Mouse (Mus musculus) hindbrain, embryonic 13.5 days (tissue): ENCODE results near the gene Garnl3. TPM values are rescaled to one million over a fixed set of nuclear protein-coding genes. Genes with fewer than 3 reads are reported as not detected.

Experiments used
- ATAC-seq: fragments of 200-750 bp; cut with Nextera tagmentation; 2 replicates; pipeline ENCODE4 v1.8.0; 2017; ENCODE audit warnings: moderate TSS enrichment; ENCODE audit not compliant: low FRiP score
- H3K27ac ChIP-seq: fragments of 300-500 bp; sonication (generic); 2 replicates; pipeline ENCODE4 v1.5.1; 2015; ENCODE audit warnings: inconsistent platforms, mild to moderate bottlenecking, moderate library complexity
- H3K27me3 ChIP-seq: fragments of 300-500 bp; sonication (generic); 2 replicates; pipeline ENCODE4 v1.6.1; 2015; ENCODE audit warnings: mild to moderate bottlenecking, inconsistent platforms
- H3K36me3 ChIP-seq: fragments of 300-500 bp; sonication (generic); 2 replicates; pipeline ENCODE4 v1.6.1; 2015; ENCODE audit warnings: mild to moderate bottlenecking, inconsistent platforms
- H3K4me1 ChIP-seq: fragments of 300-500 bp; sonication (generic); replicated peaks from 2 replicates; pipeline ENCODE4 v1.6.1; 2015; ENCODE audit warnings: inconsistent platforms
- H3K4me2 ChIP-seq: fragments of 300-500 bp; sonication (generic); 2 replicates; pipeline ENCODE4 v1.6.1; 2015; ENCODE audit warnings: inconsistent platforms, mild to moderate bottlenecking, moderate library complexity
- H3K4me3 ChIP-seq: fragments of 300-500 bp; sonication (generic); 2 replicates; pipeline ENCODE4 v1.5.1; 2015; ENCODE audit warnings: mild to moderate bottlenecking, inconsistent platforms
- H3K9ac ChIP-seq: fragments of 300-500 bp; sonication (generic); 2 replicates; pipeline ENCODE4 v1.6.1; 2015; ENCODE audit warnings: mild to moderate bottlenecking, inconsistent platforms
- H3K9me3 ChIP-seq: fragments of 300-500 bp; sonication (generic); 2 replicates; pipeline ENCODE4 v1.6.1; 2016; ENCODE audit warnings: inconsistent platforms
- WGBS: fragments of 180-500 bp; shearing (Covaris S2); methylation state at CpG from one replicate; pipeline ENCODE4 v1.1.7; 2015; 5-methylcytosine and 5-hydroxymethylcytosine counted together
- polyA plus RNA-seq: library from polyadenylated mRNA; unstranded; fragments of >200 nt; fragmentation: Nextera tagmentation; extraction: Ambion mirVana; gene quantifications from 2 replicates; pipeline ENCODE4 v1.2.1, GENCODE M21; 2015

Gene Garnl3
- polyA plus RNA-seq, 1 experiment from 2014 or later, result 36.6 TPM

DNA sequence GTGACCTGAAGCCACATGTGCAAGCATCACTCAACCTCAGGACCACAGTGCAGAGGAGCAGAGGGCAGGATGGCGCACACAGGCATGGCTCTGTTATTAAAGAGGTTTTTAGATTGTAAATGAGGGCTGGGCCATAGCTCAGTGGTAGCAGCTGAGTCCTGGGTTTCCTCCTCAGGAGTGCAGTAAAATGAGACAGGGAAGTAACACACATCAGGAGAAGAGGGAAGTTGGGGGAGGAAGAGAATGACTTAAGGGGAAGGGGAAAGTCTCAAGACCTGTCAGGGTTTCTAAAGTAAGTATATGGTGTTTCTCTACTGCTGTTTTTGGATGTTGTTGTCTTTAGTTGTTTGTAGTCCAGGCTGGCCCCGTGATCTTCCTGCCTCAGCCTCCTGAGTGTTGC, 7.0 kb upstream of the Garnl3 start:
- Histone ChIP-seq H3K9me3 (no peaks in the 10 kb centered on the region), H3K27ac (no peak overlapping the region), H3K36me3 (peaks cover 50% of the 10 kb centered on the region), H3K4me1 (no peaks in the 10 kb centered on the region), H3K9ac (no peak overlapping the region), H3K4me3 (no peak overlapping the region), H3K4me2 (no peak overlapping the region), H3K27me3 (0 out of 2 replicates have a peak, but pooled peaks cover 6% of the 10 kb centered on the region)
- no peak for ATAC-seq
- 92% methylated on average over 2 of the region's 2 CpGs for WGBS

- 88% methylated on average over 4 of the region's 4 CpGs for WGBS
- ATAC-seq, result no peak
Observed at GRCm38 (mm10) chr2:33137731-33138130, 6.3 kb upstream of the Garnl3 start.

DNA sequence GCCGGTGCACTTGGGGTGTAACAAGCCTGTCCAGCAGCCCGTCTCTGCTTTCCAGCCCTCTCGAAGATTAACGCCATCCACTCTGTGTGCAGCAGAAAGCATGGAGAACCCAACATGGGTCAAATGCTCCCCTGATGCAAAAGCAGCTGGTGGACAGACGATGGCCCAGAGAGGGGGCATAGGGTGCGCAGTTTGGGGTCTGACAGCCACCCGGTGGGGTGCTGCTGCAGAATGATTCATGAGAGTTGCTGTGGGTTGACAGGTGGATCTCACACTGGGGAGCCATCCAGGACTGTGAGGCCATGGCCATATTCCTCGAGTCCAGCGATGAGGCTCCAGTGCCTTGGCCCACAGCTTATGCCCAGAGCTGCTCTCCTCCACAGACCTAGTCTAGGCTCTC, 5.8 kb upstream of the Garnl3 start:
- Histone ChIP-seq H3K9me3 (no peaks in the 10 kb centered on the region), H3K4me3 (no peak overlapping the region), H3K36me3 (peaks cover 38% of the 10 kb centered on the region), H3K9ac (no peak overlapping the region), H3K27ac (no peak overlapping the region), H3K27me3 (0 out of 2 replicates have a peak, but pooled peaks cover 12% of the 10 kb centered on the region), H3K4me2 (no peak overlapping the region), H3K4me1 (peaks cover 7% of the 10 kb centered on the region; the same call in 1 of the 2 replicates)
- no peak for ATAC-seq
- WGBS, result 90% methylated on average over 9 of the region's 9 CpGs

More at GRCm38 (mm10) chr2:33137731-33138130, 6.3 kb upstream of the Garnl3 start:
- Histone ChIP-seq H3K9me3 (no peaks in the 10 kb centered on the region), H3K4me2 (no peak overlapping the region), H3K36me3 (peaks cover 42% of the 10 kb centered on the region), H3K4me1 (0 out of 2 replicates have a peak, but pooled peaks cover 2% of the 10 kb centered on the region), H3K9ac (no peak overlapping the region), H3K4me3 (no peak overlapping the region), H3K27me3 (0 out of 2 replicates have a peak, but pooled peaks cover 8% of the 10 kb centered on the region), H3K27ac (no peak overlapping the region)

GRCm38 (mm10) chr2:33136366-33136765, 4.9 kb upstream of the Garnl3 start:
- 92% methylated on average over 6 of the region's 6 CpGs for WGBS
- Histone ChIP-seq H3K4me2 (no peak overlapping the region), H3K27ac (no peak overlapping the region), H3K4me1 (peaks cover 13% of the 10 kb centered on the region; the same call in 1 of the 2 replicates), H3K9ac (no peak overlapping the region), H3K27me3 (0 out of 2 replicates have a peak, but pooled peaks cover 16% of the 10 kb centered on the region), H3K9me3 (no peaks in the 10 kb centered on the region), H3K4me3 (no peak overlapping the region), H3K36me3 (peaks cover 38% of the 10 kb centered on the region)
- ATAC-seq, result no peak

DNA sequence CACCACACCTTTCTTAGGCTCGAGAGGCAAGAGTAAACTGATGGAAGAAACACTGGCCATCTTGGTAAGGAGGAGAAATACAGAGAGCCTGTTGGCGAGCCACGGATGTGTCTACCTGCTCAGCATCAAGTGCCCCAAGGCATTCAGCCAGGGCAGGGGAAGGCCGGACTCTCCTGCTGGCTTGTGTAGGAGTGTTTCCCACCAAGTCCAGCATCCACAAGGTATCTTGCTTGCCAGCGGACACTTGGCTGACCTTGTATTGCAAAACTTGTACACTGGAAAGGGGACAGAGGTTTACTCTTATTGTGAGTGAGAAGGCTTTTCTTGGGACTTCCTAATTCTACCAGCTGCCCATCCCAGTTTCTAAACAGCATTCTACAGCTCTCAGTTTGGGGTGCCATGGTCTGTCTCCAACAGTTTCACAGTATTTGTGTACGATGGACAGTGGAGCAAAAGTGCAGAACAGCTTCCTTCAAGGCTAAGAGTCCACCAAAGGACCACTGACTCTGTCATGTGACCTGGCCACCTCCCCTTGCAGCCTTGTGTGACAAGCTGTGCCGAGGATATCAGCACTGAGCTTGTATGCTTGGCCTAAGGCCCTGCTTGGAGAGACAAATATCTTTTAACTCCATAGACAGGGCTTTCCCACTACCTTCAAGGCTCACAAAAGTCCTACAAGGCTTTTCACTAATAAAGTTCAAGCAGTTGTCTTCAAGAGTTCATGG, 3.5 kb upstream of the Garnl3 start:
- Histone ChIP-seq H3K4me2 (no peak overlapping the region), H3K4me1 (peaks cover 20% of the 10 kb centered on the region), H3K36me3 (peaks cover 25% of the 10 kb centered on the region), H3K4me3 (no peak overlapping the region), H3K9me3 (no peaks in the 10 kb centered on the region), H3K27ac (no peak overlapping the region), H3K27me3 (0 out of 2 replicates have a peak, but pooled peaks cover 16% of the 10 kb centered on the region), H3K9ac (no peak overlapping the region)
- ATAC-seq, result no peak
- 84% methylated on average over 7 of the region's 7 CpGs for WGBS

- peaks cover 33% of the 10 kb centered on the region for H3K4me1 ChIP-seq
- no peak for ATAC-seq
- no peak overlapping the region for H3K4me3 ChIP-seq
- no peak overlapping the region for H3K9ac ChIP-seq
- no peak overlapping the region for H3K27ac ChIP-seq
- H3K27me3 ChIP-seq, result peaks cover 23% of the 10 kb centered on the region
- no peak overlapping the region for H3K4me2 ChIP-seq
- peaks cover 14% of the 10 kb centered on the region for H3K36me3 ChIP-seq
- WGBS, result 6% methylated on average over 7 of the region's 7 CpGs
- H3K9me3 ChIP-seq, result no peaks in the 10 kb centered on the region
Observed at GRCm38 (mm10) chr2:33132306-33132705, 852 bp upstream of the Garnl3 start.

GRCm38 (mm10) chr2:33130526-33131483, 649 bp downstream of the Garnl3 start:
- H3K27me3 ChIP-seq, result peaks cover 23% of the 10 kb centered on the region
- peak; percentile 90 for ATAC-seq
- H3K9me3 ChIP-seq, result no peaks in the 10 kb centered on the region
- H3K27ac ChIP-seq, result peak overlapping the region; percentile 52
- peak overlapping the region; percentile 83 for H3K9ac ChIP-seq
- peak overlapping the region; percentile 99 for H3K4me2 ChIP-seq
- peak overlapping the region; percentile 71 for H3K4me3 ChIP-seq
- peaks cover 33% of the 10 kb centered on the region for H3K4me1 ChIP-seq
- under 1% methylated on average over 55 of the region's 55 CpGs for WGBS
- peaks cover 2% of the 10 kb centered on the region; the same call in 1 of the 2 replicates for H3K36me3 ChIP-seq

DNA sequence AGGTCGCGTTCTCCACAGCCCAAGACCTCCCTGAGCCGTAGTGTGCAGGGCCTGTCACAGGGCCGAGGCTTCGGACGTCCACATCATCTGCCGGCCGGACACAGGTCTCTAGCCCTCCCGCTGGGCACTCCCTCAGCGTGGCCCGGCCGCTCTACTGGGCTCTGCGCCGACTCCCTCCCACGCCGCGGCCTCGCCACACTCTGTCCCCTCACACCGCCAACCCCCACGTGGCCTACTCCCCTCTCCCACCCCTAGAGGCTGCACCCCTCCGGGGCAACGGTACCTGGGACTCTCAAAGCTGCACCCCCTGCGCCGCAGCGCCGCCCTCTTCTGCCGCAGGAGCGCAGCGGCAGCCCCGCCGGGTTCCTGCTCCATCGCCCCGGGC, 1.3 kb downstream of the Garnl3 start:
- H3K4me1 ChIP-seq, result peaks cover 33% of the 10 kb centered on the region
- peak overlapping the region; percentile 83 for H3K9ac ChIP-seq
- H3K27ac ChIP-seq, result peak overlapping the region; percentile 52; the same call in 1 of the 2 replicates
- H3K27me3 ChIP-seq, result peaks cover 23% of the 10 kb centered on the region
- no peaks in the 10 kb centered on the region for H3K9me3 ChIP-seq
- peak; percentile 43 for ATAC-seq
- under 1% methylated on average over 33 of the region's 33 CpGs for WGBS
- H3K36me3 ChIP-seq, result no peaks in the 10 kb centered on the region
- peak overlapping the region; percentile 71 for H3K4me3 ChIP-seq
- H3K4me2 ChIP-seq, result peak overlapping the region; percentile 99

- WGBS, result 4% methylated on average over 10 of the region's 10 CpGs
- peak overlapping the region; percentile 83 for H3K9ac ChIP-seq
- no peak for ATAC-seq
- no peaks in the 10 kb centered on the region for H3K36me3 ChIP-seq
- peak overlapping the region; percentile 99 for H3K4me2 ChIP-seq
- H3K9me3 ChIP-seq, result no peaks in the 10 kb centered on the region
- peak overlapping the region; percentile 71 for H3K4me3 ChIP-seq
- H3K4me1 ChIP-seq, result peaks cover 33% of the 10 kb centered on the region
- H3K27ac ChIP-seq, result peak overlapping the region; percentile 52; the same call in 1 of the 2 replicates
- peaks cover 23% of the 10 kb centered on the region for H3K27me3 ChIP-seq
Observed at GRCm38 (mm10) chr2:33129696-33130095, 1.8 kb downstream of the Garnl3 start.

- 75% methylated on average over 2 of the region's 2 CpGs for WGBS
- Histone ChIP-seq H3K27me3 (peaks cover 21% of the 10 kb centered on the region), H3K4me2 (peak overlapping the region; percentile 99), H3K4me1 (peaks cover 33% of the 10 kb centered on the region), H3K27ac (no peak overlapping the region), H3K36me3 (no peaks in the 10 kb centered on the region), H3K4me3 (peak overlapping the region; percentile 71), H3K9me3 (no peaks in the 10 kb centered on the region), H3K9ac (peak overlapping the region; percentile 83)
- ATAC-seq, result no peak
Observed at GRCm38 (mm10) chr2:33129005-33129404, 2.4 kb downstream of the Garnl3 start.

DNA sequence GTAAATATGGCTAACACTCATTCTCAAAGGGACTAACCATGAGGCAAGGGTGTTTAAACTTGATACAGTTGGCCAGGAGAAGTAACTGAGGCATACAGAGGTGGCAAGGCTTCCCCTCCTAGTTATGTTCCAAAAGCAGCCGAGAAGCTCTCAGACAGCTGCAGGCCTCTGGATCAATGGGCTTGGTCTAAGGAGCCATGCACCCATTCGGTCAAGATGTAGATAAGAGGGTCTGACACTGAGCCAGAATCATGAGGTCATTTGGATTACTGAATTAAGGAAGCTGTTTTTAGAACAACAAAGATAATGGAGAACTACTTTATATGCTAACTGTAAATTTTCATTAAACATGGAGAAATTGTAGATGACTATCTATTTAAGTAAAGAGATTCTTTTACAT, 4.2 kb downstream of the Garnl3 start:
- 86% methylated on average over 2 of the region's 2 CpGs for WGBS
- Histone ChIP-seq H3K27ac (no peak overlapping the region), H3K4me1 (peaks cover 26% of the 10 kb centered on the region), H3K9me3 (no peaks in the 10 kb centered on the region), H3K4me3 (no peak overlapping the region), H3K36me3 (no peaks in the 10 kb centered on the region), H3K9ac (no peak overlapping the region), H3K4me2 (no peak overlapping the region), H3K27me3 (peaks cover 12% of the 10 kb centered on the region)
- ATAC-seq, result no peak

DNA sequence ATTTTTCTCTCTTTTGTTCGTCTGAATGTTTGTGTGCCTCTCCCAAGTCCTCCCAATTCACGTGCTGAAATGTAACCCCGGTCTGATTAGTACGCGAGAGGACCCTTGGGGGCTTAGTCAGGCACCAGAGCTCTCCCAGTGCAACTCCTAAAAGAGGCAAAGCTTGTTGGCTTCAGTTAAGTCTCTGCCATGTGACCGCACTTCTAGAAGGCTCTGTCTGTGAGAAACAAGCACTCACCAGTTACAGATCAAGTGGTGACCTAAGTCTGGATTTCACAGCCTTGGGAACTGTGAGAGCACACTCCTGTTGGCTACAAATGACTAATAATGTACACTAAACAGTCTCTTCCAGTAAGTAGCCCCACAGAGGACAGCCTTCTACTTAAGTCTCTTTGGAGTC, 8.6 kb downstream of the Garnl3 start:
- H3K9me3 ChIP-seq, result no peaks in the 10 kb centered on the region
- no peak overlapping the region for H3K27ac ChIP-seq
- no peaks in the 10 kb centered on the region for H3K27me3 ChIP-seq
- ATAC-seq, result no peak
- 77% methylated on average over 6 of the region's 6 CpGs for WGBS
- no peak overlapping the region for H3K4me2 ChIP-seq
- H3K9ac ChIP-seq, result no peak overlapping the region
- no peaks in the 10 kb centered on the region for H3K4me1 ChIP-seq
- H3K4me3 ChIP-seq, result no peak overlapping the region
- H3K36me3 ChIP-seq, result no peaks in the 10 kb centered on the region
